Mouse (Mus musculus) ES-Bruce4 (cell line): ENCODE results near the gene Gm7879. TPM values are rescaled to one million over a fixed set of nuclear protein-coding genes. Genes with fewer than 3 reads are reported as not detected.
A peak's percentile ranks its signal among the peaks of the same experiment; 100 is the strongest.

Experiments
- H3K27ac ChIP-seq: 2 replicates; pipeline ENCODE4 v1.5.1; 2012; ENCODE audit warnings: low read length, inconsistent platforms; ENCODE audit not compliant: insufficient read depth
- H3K27me3 ChIP-seq: 2 replicates; pipeline ENCODE4 v1.6.1; 2012; ENCODE audit warnings: mild to moderate bottlenecking, low read length, inconsistent platforms; ENCODE audit not compliant: control insufficient read depth, poor library complexity, insufficient read depth, severe bottlenecking
- H3K36me3 ChIP-seq: 2 replicates; pipeline ENCODE4 v1.6.1; 2012; ENCODE audit warnings: inconsistent platforms, mild to moderate bottlenecking, low read length, moderate library complexity; ENCODE audit not compliant: control insufficient read depth, poor library complexity, insufficient read depth, severe bottlenecking
- H3K4me1 ChIP-seq: one replicate; pipeline ENCODE4 v1.8.1; 2011; ENCODE audit warnings: low read length; ENCODE audit not compliant: control insufficient read depth, insufficient read depth
- H3K4me3 ChIP-seq: 2 replicates; pipeline ENCODE4 v1.5.1; 2011; ENCODE audit warnings: low read depth, mild to moderate bottlenecking, low read length
- H3K9ac ChIP-seq: 2 replicates; pipeline ENCODE4 v1.6.1; 2012; ENCODE audit warnings: low read depth, mild to moderate bottlenecking, inconsistent platforms; ENCODE audit not compliant: poor library complexity, severe bottlenecking
- H3K9me3 ChIP-seq: replicated peaks from 2 replicates; pipeline ENCODE4 v1.6.1; 2012; ENCODE audit warnings: mild to moderate bottlenecking, low read length, inconsistent platforms; ENCODE audit not compliant: control insufficient read depth, poor library complexity, insufficient read depth, severe bottlenecking
- CTCF ChIP-seq: IDR thresholded peaks from one replicate; pipeline ENCODE4 v1.8.1; 2011; ENCODE audit warnings: low read depth, low read length
- EP300 ChIP-seq: IDR thresholded peaks from 2 replicates; pipeline ENCODE4 v1.6.1; 2011; ENCODE audit warnings: low read depth, low read length; ENCODE audit not compliant: insufficient read depth
- POLR2A ChIP-seq: IDR thresholded peaks from one replicate; pipeline ENCODE4 v1.8.1; 2011; ENCODE audit warnings: low read length; ENCODE audit not compliant: insufficient read depth
- polyA plus RNA-seq: library from polyadenylated mRNA; stranded (reverse); fragments of >200 nt; gene quantifications from 2 replicates; pipeline ENCODE4 v1.2.4, GENCODE M21; 2011; ENCODE audit warnings: low read depth; ENCODE audit not compliant: missing spikeins, insufficient read depth, insufficient read length

Gm7879 gene
- polyA plus RNA-seq, 1 experiment = not detected

GRCm38 (mm10) chr5:43904685-43905084 lies 8.3 kb upstream of the Gm7879 start:
- no peaks in the 10 kb centered on the region for H3K27me3 ChIP-seq
- H3K4me3 ChIP-seq = no peak overlapping the region
- no peaks in the 10 kb centered on the region for H3K4me1 ChIP-seq
- no peaks in the 10 kb centered on the region for H3K9me3 ChIP-seq
- no peak overlapping the region for H3K9ac ChIP-seq
- H3K36me3 ChIP-seq = no peaks in the 10 kb centered on the region
- TF ChIP-seq CTCF (no peak), POLR2A (no peak), EP300 (no peak)
- no peak overlapping the region for H3K27ac ChIP-seq

GRCm38 (mm10) chr5:43909213-43909612 lies 3.7 kb upstream of the Gm7879 start:
- H3K9ac ChIP-seq = no peak overlapping the region
- H3K4me3 ChIP-seq = no peak overlapping the region
- no peak overlapping the region for H3K27ac ChIP-seq
- TF ChIP-seq EP300 (no peak), CTCF (no peak)
- H3K4me1 ChIP-seq = no peaks in the 10 kb centered on the region
- no peaks in the 10 kb centered on the region for H3K36me3 ChIP-seq
- H3K9me3 ChIP-seq = no peaks in the 10 kb centered on the region
- H3K27me3 ChIP-seq = no peaks in the 10 kb centered on the region

DNA sequence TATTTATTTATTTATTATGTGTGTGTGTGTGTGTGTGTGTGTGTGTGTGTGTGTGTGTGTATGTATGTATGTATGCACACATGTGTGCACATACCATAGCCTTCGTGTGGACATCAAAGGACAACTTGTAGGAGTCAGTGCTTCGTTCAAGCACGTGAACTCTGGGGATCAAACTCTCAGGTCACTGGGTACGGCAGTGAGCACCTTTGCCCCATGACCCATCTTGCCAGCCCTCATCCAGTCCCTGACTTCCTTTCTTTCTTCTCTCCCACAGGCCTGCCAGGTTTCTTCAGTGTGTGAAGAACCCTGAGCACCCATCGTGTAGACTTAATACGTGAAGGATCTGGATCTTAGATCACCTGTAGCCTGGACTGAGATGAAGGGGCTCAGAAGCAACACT lies 2.9 kb upstream of the Gm7879 start:
- no peaks in the 10 kb centered on the region for H3K4me1 ChIP-seq
- no peak overlapping the region for H3K4me3 ChIP-seq
- H3K27me3 ChIP-seq = no peaks in the 10 kb centered on the region
- no peaks in the 10 kb centered on the region for H3K36me3 ChIP-seq
- H3K27ac ChIP-seq = no peak overlapping the region
- TF ChIP-seq CTCF (no peak), POLR2A (no peak), EP300 (no peak)
- H3K9ac ChIP-seq = no peak overlapping the region
- no peaks in the 10 kb centered on the region for H3K9me3 ChIP-seq

DNA sequence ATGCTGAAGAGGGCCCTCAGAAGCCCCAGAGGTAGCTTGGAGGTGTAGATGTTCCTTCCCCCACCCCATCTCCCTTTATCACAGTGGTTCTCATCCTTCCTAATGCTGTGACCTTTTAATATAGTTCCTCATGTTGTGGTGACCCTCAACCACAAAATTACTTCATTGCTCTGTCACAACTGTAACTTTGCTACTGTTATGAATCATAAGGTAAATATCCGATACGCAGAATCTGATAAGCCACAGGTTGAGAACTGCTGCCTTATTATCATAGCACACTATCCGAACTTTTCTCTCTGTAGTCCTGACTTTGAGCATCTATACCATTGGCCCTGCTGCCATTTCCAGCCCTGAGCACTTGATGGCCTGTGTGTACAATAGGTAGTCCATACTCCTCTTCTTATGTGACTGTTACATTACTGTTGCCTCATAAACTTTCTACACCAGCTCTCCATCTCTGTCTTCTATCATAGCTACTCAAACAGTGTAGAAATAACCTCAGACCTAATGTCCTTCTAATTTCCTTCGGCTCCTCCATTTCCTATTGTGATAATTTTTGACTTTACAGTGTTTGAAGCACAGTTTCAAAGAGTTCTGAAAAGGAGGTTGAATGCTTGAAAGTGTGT lies 2.4 kb downstream of the Gm7879 start:
- Histone ChIP-seq H3K36me3 (no peaks in the 10 kb centered on the region), H3K27ac (no peak overlapping the region), H3K4me3 (no peak overlapping the region), H3K27me3 (no peaks in the 10 kb centered on the region), H3K4me1 (no peaks in the 10 kb centered on the region), H3K9me3 (no peaks in the 10 kb centered on the region), H3K9ac (no peak overlapping the region)
- TF ChIP-seq CTCF = no peak
- no peak for TF ChIP-seq POLR2A
- no peak for TF ChIP-seq EP300

- no peaks in the 10 kb centered on the region for H3K36me3 ChIP-seq
- H3K27me3 ChIP-seq = no peaks in the 10 kb centered on the region
- H3K4me3 ChIP-seq = peak overlapping the region; percentile 32
- H3K9ac ChIP-seq = no peak overlapping the region
- H3K9me3 ChIP-seq = no peaks in the 10 kb centered on the region
- no peak overlapping the region for H3K27ac ChIP-seq
- no peaks in the 10 kb centered on the region for H3K4me1 ChIP-seq
- no peak for TF ChIP-seq CTCF
- no peak for TF ChIP-seq EP300
- no peak for TF ChIP-seq POLR2A
Measured at GRCm38 (mm10) chr5:43921877-43922276, 8.9 kb downstream of the Gm7879 start.

DNA sequence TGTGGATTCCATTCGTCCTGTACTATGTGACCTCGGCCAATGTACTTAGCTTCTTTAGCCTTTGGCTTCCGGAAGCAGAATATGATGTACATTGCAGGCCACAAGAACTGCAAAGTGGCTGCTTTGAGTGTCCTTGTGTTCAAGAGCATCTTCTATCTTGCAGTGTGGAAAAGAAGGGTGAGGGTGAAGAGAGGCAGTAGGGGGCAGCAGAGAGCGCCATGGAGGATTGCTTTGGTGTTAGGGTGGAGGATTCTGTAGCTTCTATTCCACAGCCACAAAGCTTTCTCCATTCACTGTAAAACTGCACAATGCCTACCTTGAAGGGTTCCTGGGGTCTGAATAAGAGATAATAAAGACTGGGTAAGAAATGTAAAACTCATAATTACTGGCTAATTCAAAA lies 11.0 kb downstream of the Gm7879 start:
- H3K9ac ChIP-seq = no peak overlapping the region
- TF ChIP-seq EP300 = no peak
- peak; percentile 70 for TF ChIP-seq CTCF

More for the DNA sequence above, 11.0 kb downstream of the Gm7879 start:
- Histone ChIP-seq H3K36me3 (no peaks in the 10 kb centered on the region), H3K27me3 (no peaks in the 10 kb centered on the region), H3K4me3 (no peak overlapping the region), H3K27ac (no peak overlapping the region), H3K9me3 (no peaks in the 10 kb centered on the region), H3K4me1 (no peaks in the 10 kb centered on the region)
